Mouse (Mus musculus): ENCODE measurements around the gene Taf11.

DNA sequence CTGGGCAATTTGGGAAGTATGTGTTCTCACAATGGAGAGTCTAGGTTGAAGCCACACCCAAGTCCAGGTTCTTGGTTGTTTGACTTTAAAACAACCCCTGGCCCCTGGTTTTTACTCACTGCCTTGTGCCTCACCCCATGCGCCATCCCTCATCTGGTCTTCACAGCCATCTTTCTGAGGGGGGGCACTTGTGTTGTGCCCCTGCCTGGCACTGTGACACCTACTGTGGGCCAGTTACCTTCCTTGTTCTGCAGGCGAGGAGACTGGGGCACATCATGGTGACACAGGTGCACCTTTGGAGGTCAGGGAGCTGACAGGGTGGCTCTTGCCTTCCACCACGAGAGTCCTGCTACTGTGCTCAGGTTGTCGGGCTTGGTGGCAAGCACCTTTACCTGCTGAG, 32.5 kb upstream of the Taf11 start:
- TF ChIP-seq CTCF (IDR thresholded peaks at IDR 0.05; ENCODE audit: borderline replicate concordance, extremely low read depth, insufficient read depth, insufficient read length), result no peak
- no peak for TF ChIP-seq POLR2A (IDR thresholded peaks at IDR 0.05; ENCODE audit: borderline replicate concordance, extremely low read depth, insufficient read depth, insufficient read length, poor library complexity, severe bottlenecking)
